Mouse (Mus musculus): ENCODE results near the gene Samd14.
"Not testable (repeated sequence)": the region's sequence is repeated elsewhere in the genome, so short reads cannot be mapped to it uniquely, and the experiment has no call there.

Gene Samd14

GRCm38 (mm10) chr11:95009629-95010014 is at the start of gene Samd14:
Gene Samd14, plus strand, starts transcription at chr11:95009879.
- no peak for DNase-seq (ENCODE audit: low read depth in 2 of 2, low spot score in 2 of 2)

- no peak for DNase-seq (ENCODE audit: low read depth in 2 of 2, low spot score in 2 of 2)
Measured at GRCm38 (mm10) chr11:94962534-94963101, 47.1 kb upstream of the Samd14 start.

GRCm38 (mm10) chr11:94967419-94967818 is 42.3 kb upstream of the Samd14 start, which contains the start of gene Hils1:
Gene Hils1, plus strand, starts transcription at chr11:94967593.
- DNase-seq (ENCODE audit: low read depth in 2 of 2, low spot score in 2 of 2): no peak

GRCm38 (mm10) chr11:94968187-94968586 is 41.5 kb upstream of the Samd14 start:
- DNase-seq (ENCODE audit: low read depth in 2 of 2, low spot score in 2 of 2): no peak

- not testable (repeated sequence) for DNase-seq (ENCODE audit: low read depth in 2 of 2, low spot score in 2 of 2)
Measured at GRCm38 (mm10) chr11:94969709-94970108, 40.0 kb upstream of the Samd14 start.

- DNase-seq (ENCODE audit: low read depth in 2 of 2, low spot score in 2 of 2): peak; percentile 59 to 60
Measured at GRCm38 (mm10) chr11:94970210-94970943, 39.3 kb upstream of the Samd14 start.

- no peak for DNase-seq (ENCODE audit: low read depth in 2 of 2, low spot score in 2 of 2)
Measured at GRCm38 (mm10) chr11:94971895-94972615, 37.6 kb upstream of the Samd14 start.

- no peak for DNase-seq (ENCODE audit: low read depth in 2 of 2, low spot score in 2 of 2)
Measured at GRCm38 (mm10) chr11:94972887-94973286, 36.8 kb upstream of the Samd14 start.

- no peak for DNase-seq (ENCODE audit: low read depth in 2 of 2, low spot score in 2 of 2)
Measured at GRCm38 (mm10) chr11:94973313-94973712, 36.4 kb upstream of the Samd14 start.

GRCm38 (mm10) chr11:94974951-94975350 is 34.7 kb upstream of the Samd14 start:
- DNase-seq (ENCODE audit: low read depth in 2 of 2, low spot score in 2 of 2): no peak

GRCm38 (mm10) chr11:94976199-94976598 is 33.5 kb upstream of the Samd14 start, which contains the start of gene Sgca:
Gene Sgca, minus strand, starts transcription at chr11:94976327.
- DNase-seq (ENCODE audit: low read depth in 2 of 2, low spot score in 2 of 2): no peak

GRCm38 (mm10) chr11:94978178-94978915 is 31.3 kb upstream of the Samd14 start:
- no peak for DNase-seq (ENCODE audit: low read depth in 2 of 2, low spot score in 2 of 2)

GRCm38 (mm10) chr11:94978947-94979346 is 30.7 kb upstream of the Samd14 start:
- peak; percentile 92 to 93 for DNase-seq (ENCODE audit: low read depth in 2 of 2, low spot score in 2 of 2)

GRCm38 (mm10) chr11:94979462-94980179 is 30.1 kb upstream of the Samd14 start:
- DNase-seq (ENCODE audit: low read depth in 2 of 2, low spot score in 2 of 2): no peak

GRCm38 (mm10) chr11:94985140-94985539 is 24.5 kb upstream of the Samd14 start:
- no peak for DNase-seq (ENCODE audit: low read depth in 2 of 2, low spot score in 2 of 2)

- no peak for DNase-seq (ENCODE audit: low read depth in 2 of 2, low spot score in 2 of 2)
Measured at GRCm38 (mm10) chr11:94985822-94986221, 23.9 kb upstream of the Samd14 start.

GRCm38 (mm10) chr11:94986435-94986834 is 23.2 kb upstream of the Samd14 start:
- no peak for DNase-seq (ENCODE audit: low read depth in 2 of 2, low spot score in 2 of 2)

GRCm38 (mm10) chr11:94987341-94987740 is 22.3 kb upstream of the Samd14 start:
- no peak for DNase-seq (ENCODE audit: low read depth in 2 of 2, low spot score in 2 of 2)

GRCm38 (mm10) chr11:94987851-94988250 is 21.8 kb upstream of the Samd14 start:
- DNase-seq (ENCODE audit: low read depth in 2 of 2, low spot score in 2 of 2): no peak

- DNase-seq (ENCODE audit: low read depth in 2 of 2, low spot score in 2 of 2): no peak
Measured at GRCm38 (mm10) chr11:94988780-94989561, 20.7 kb upstream of the Samd14 start.
